Mouse (Mus musculus): ENCODE results near the gene Cops2. TPM values are rescaled to one million over a fixed set of nuclear protein-coding genes. Genes with fewer than 3 reads are reported as not detected.

Cops2 gene
- polyA plus RNA-seq, 1 experiment from 2014 or later = 63.6 TPM

DNA sequence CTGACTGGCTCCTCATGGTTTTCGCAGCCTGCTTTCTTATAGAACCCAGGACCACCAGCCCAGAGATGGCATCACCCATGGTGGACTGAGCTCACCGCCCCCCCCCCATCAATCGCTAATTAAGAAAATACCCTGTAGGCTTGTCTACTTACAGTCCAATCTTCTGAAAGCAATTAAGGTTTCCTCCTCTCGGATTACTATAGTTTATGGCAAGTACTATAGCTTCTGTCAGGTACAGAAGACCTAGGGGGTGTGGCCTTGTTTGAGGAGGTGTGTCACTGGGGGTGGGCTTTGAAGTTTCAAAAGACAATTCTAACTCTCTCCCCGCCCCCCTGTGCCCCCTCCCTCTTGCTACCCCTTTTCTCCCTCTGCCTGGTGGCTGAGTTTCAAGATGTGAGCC lies 69.7 kb downstream of the Cops2 start:
- Histone ChIP-seq H3K4me1 (replicated peaks; ENCODE audit: control insufficient read depth, insufficient read depth, low read length) (no peaks in the 10 kb centered on the region), H3K9ac (replicated peaks; ENCODE audit: low read depth, low read length) (no peak overlapping the region), H3K4me3 (replicated peaks; ENCODE audit: low read length) (no peak overlapping the region), H3K4me2 (ENCODE audit: low read length) (no peak overlapping the region), H3K27me3 (replicated peaks; ENCODE audit: control insufficient read depth, insufficient read depth, low read length) (no peaks in the 10 kb centered on the region), H3K9me3 (ENCODE audit: control insufficient read depth, low read length) (no peaks in the 10 kb centered on the region), H3K27ac (ENCODE audit: low read length) (no peak overlapping the region), H3K36me3 (ENCODE audit: control insufficient read depth, insufficient read depth) (no peaks in the 10 kb centered on the region)
- no peak for ATAC-seq
- 81% methylated on average over 4 of the region's 5 CpGs for WGBS

DNA sequence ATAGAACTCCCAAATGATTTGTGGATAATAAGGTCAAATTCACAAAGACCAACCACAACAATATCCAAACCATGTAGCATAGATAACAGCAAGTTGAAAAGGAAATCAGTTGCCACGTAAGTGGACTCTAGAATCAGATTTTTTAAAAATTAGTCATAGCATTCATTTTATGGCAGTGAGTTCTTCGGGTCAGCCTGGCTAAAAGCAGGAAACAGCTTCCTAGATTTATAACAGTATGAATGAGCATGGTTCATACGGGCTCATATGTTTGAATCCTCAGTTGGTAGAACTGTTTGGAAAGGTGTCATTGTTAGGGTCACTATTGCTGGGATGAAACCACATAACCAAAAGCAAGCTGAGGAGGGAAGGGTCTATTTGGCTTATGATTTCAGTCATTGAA lies 70.2 kb downstream of the Cops2 start:
- no peaks in the 10 kb centered on the region for H3K36me3 ChIP-seq (ENCODE audit: control insufficient read depth, insufficient read depth)
- H3K27me3 ChIP-seq (replicated peaks; ENCODE audit: control insufficient read depth, insufficient read depth, low read length) = no peaks in the 10 kb centered on the region
- no peak overlapping the region for H3K9ac ChIP-seq (replicated peaks; ENCODE audit: low read depth, low read length)
- ATAC-seq = no peak
- H3K27ac ChIP-seq (ENCODE audit: low read length) = no peak overlapping the region
- H3K4me3 ChIP-seq (replicated peaks; ENCODE audit: low read length) = no peak overlapping the region
- no peaks in the 10 kb centered on the region for H3K4me1 ChIP-seq (replicated peaks; ENCODE audit: control insufficient read depth, insufficient read depth, low read length)
- no peak overlapping the region for H3K4me2 ChIP-seq (ENCODE audit: low read length)
- WGBS = 89% methylated on average over 3 of the region's 3 CpGs
- H3K9me3 ChIP-seq (ENCODE audit: control insufficient read depth, low read length) = no peaks in the 10 kb centered on the region

DNA sequence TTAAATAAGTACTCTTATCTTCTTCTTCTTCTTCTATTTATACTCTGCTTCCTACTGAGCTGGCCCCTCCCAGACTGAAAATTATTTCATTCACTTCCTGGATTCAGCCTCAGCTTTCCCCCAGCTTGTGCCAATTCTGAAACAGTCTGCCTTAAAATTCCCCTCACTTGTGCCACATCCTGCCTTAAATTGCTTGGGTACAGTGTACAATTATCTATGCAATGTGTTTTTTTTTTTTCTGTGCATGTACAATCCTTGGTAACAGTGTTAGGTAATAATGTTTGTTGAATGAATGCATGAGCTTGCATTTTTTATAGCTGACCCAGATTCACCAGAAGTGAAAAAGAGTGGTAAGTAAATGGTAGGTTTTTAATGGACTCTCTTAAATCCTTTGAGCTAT lies 70.6 kb downstream of the Cops2 start:
- H3K27me3 ChIP-seq (replicated peaks; ENCODE audit: control insufficient read depth, insufficient read depth, low read length) = no peaks in the 10 kb centered on the region
- no peak overlapping the region for H3K4me2 ChIP-seq (ENCODE audit: low read length)
- H3K9ac ChIP-seq (replicated peaks; ENCODE audit: low read depth, low read length) = no peak overlapping the region
- no peak overlapping the region for H3K27ac ChIP-seq (ENCODE audit: low read length)
- no peaks in the 10 kb centered on the region for H3K9me3 ChIP-seq (ENCODE audit: control insufficient read depth, low read length)
- no peaks in the 10 kb centered on the region for H3K36me3 ChIP-seq (ENCODE audit: control insufficient read depth, insufficient read depth)
- peaks cover under 1% of the 10 kb centered on the region for H3K4me1 ChIP-seq (replicated peaks; ENCODE audit: control insufficient read depth, insufficient read depth, low read length)
- ATAC-seq = no peak
- no peak overlapping the region for H3K4me3 ChIP-seq (replicated peaks; ENCODE audit: low read length)

DNA sequence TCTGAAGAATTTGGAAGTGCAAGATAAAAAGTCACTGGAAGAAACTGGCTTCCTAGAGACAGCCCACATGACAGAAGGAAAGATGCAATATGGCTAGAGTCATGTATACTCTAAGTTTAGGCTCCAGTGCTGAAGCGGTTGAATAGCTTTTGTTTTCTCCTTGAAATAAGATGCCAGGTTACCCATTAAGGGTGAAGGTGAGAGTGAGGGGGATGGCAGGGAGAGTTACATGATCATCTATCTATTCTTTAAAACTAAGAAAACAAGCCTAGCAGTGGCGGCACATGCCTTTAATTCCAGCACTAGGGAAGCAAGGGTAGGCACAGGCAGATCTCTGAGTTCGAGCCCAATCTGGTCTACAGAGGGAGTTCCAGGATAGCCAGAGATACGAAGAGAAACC lies 73.9 kb downstream of the Cops2 start:
- peaks cover 15% of the 10 kb centered on the region for H3K4me1 ChIP-seq (replicated peaks; ENCODE audit: control insufficient read depth, insufficient read depth, low read length)
- ATAC-seq = no peak
- H3K9ac ChIP-seq (replicated peaks; ENCODE audit: low read depth, low read length) = no peak overlapping the region
- H3K27me3 ChIP-seq (replicated peaks; ENCODE audit: control insufficient read depth, insufficient read depth, low read length) = no peaks in the 10 kb centered on the region
- H3K27ac ChIP-seq (ENCODE audit: low read length) = no peak overlapping the region
- H3K9me3 ChIP-seq (ENCODE audit: control insufficient read depth, low read length) = no peaks in the 10 kb centered on the region
- no peaks in the 10 kb centered on the region for H3K36me3 ChIP-seq (ENCODE audit: control insufficient read depth, insufficient read depth)
- no peak overlapping the region for H3K4me2 ChIP-seq (ENCODE audit: low read length)
- no peak overlapping the region for H3K4me3 ChIP-seq (replicated peaks; ENCODE audit: low read length)
- 72% methylated on average over 4 of the region's 4 CpGs for WGBS

DNA sequence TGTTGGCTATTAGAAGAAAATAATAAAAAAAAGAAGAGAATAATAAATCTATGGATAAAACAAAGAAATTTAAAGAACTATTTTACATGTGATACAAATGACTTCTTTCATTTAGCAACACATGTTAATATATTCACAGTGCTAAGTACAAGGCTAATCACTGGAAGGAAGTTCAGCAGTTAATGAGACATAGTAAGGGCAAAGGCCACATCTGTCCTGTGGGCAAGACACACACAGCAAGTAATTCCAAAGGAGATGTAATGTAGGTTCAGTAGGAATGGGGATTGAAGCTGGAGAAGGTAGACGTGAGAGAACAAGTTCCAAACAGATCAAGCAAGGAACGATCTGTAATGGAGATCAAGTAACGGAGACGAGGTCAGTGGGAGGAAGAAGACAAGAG lies 74.5 kb downstream of the Cops2 start:
- Histone ChIP-seq H3K27me3 (replicated peaks; ENCODE audit: control insufficient read depth, insufficient read depth, low read length) (no peaks in the 10 kb centered on the region), H3K4me3 (replicated peaks; ENCODE audit: low read length) (no peak overlapping the region)

DNA sequence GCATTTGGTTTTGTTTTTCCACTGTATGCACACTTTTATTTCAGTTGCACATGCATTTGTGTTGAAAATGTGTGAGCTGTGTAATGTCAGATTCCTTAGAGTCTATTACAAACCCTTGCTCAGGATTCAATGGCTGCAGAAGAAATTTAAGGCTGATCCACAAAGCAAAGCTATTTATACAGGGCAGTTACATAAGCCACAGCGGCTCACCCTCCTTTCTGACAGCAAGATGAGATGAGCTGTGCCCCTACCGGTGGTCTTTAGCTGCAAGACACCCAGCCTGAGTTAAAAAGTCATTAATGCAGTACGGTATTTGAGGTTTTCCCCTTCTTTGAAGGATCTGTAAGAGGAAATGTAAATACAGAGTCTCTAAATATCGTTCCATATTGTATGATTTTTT lies 75.1 kb downstream of the Cops2 start:
- Histone ChIP-seq H3K27ac (ENCODE audit: low read length) (no peak overlapping the region), H3K9ac (replicated peaks; ENCODE audit: low read depth, low read length) (no peak overlapping the region)
- 64% methylated on average over 4 of the region's 4 CpGs for WGBS

More for the DNA sequence above, 74.5 kb downstream of the Cops2 start:
- Histone ChIP-seq H3K9ac (replicated peaks; ENCODE audit: low read depth, low read length) (no peak overlapping the region), H3K27ac (ENCODE audit: low read length) (no peak overlapping the region), H3K9me3 (ENCODE audit: control insufficient read depth, low read length) (no peaks in the 10 kb centered on the region), H3K36me3 (ENCODE audit: control insufficient read depth, insufficient read depth) (no peaks in the 10 kb centered on the region), H3K4me1 (replicated peaks; ENCODE audit: control insufficient read depth, insufficient read depth, low read length) (peaks cover 15% of the 10 kb centered on the region), H3K4me2 (ENCODE audit: low read length) (no peak overlapping the region)
- WGBS = 73% methylated on average over 4 of the region's 4 CpGs
- ATAC-seq = no peak

DNA sequence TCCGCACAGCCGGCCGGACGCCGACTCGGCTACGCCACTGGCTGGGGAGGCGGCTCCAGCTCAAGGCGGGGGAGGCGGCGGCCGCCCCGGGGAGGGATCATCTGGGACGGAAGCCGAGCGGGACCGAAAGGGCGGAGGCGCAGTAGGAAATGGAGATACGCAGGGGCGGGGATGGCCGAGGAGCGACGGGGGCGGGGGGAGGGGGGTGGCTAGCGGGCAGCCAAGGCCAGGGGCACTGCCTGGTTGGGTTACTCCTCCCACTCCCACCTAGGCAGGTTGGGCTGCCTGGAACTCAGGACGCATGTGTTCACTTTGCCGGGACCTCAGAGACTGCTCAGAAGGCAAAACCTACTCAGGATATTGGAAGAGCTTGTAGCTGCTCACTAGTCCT lies 76.2 kb downstream of the Cops2 start, which contains the start of gene Secisbp2l:
TSS of gene Secisbp2l (minus strand) at position 152 of the 391 bp plus-strand sequence.
- ATAC-seq = peak; percentile 97
- Histone ChIP-seq H3K4me2 (ENCODE audit: low read length) (peak within 1 kb of the TSS; percentile 65), H3K27me3 (replicated peaks; ENCODE audit: control insufficient read depth, insufficient read depth, low read length) (no peaks in the 10 kb centered on the region), H3K4me3 (replicated peaks; ENCODE audit: low read length) (peak within 1 kb of the TSS; percentile 81), H3K36me3 (ENCODE audit: control insufficient read depth, insufficient read depth) (no peaks in the 10 kb centered on the region), H3K9ac (replicated peaks; ENCODE audit: low read depth, low read length) (peak within 1 kb of the TSS; percentile 90), H3K4me1 (replicated peaks; ENCODE audit: control insufficient read depth, insufficient read depth, low read length) (peaks cover 15% of the 10 kb centered on the region), H3K27ac (ENCODE audit: low read length) (peak within 1 kb of the TSS; percentile 60), H3K9me3 (ENCODE audit: control insufficient read depth, low read length) (no peaks in the 10 kb centered on the region)
- under 1% methylated on average over 27 of the region's 28 CpGs for WGBS

More for the DNA sequence above, 75.1 kb downstream of the Cops2 start:
- Histone ChIP-seq H3K4me2 (ENCODE audit: low read length) (no peak overlapping the region), H3K4me3 (replicated peaks; ENCODE audit: low read length) (no peak overlapping the region), H3K4me1 (replicated peaks; ENCODE audit: control insufficient read depth, insufficient read depth, low read length) (peaks cover 15% of the 10 kb centered on the region), H3K36me3 (ENCODE audit: control insufficient read depth, insufficient read depth) (no peaks in the 10 kb centered on the region), H3K27me3 (replicated peaks; ENCODE audit: control insufficient read depth, insufficient read depth, low read length) (no peaks in the 10 kb centered on the region), H3K9me3 (ENCODE audit: control insufficient read depth, low read length) (no peaks in the 10 kb centered on the region)
- ATAC-seq = no peak

DNA sequence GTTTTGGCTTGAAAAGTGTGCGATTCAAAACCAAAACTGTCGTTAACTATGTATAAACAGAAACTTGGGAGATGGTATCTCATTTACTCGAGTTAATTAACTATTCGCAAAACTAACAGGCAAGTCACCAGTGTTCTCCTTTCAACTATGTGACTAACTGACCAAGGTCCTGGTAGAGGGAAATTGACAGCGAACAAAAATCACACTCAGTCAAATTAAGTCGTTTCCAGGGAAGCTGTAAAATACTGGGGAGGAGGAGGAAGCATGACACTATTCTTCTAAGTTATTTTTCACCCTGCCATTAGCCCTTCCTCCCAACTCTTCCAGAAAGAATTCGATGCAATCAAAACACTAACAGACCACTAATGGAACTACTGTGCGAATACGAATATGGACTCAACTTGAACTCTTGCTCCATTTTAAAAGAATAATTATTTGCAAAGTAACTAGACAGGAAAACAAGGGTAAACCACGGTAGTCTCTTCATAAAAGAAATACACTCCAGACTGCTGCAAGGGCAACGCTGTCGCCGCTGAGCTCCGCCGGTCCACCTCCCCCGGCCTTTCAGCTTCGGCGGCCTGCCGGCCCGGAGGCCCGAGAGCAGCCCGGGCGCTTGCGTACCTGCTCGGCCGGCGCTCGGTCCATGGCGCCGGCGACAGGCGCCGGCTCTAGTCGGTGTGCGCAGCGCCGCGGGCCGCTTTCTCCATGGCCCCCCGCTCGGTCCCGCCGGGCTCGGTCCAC lies 76.8 kb downstream of the Cops2 start:
- H3K4me1 ChIP-seq (replicated peaks; ENCODE audit: control insufficient read depth, insufficient read depth, low read length) = peaks cover 15% of the 10 kb centered on the region
- peak overlapping the region; percentile 65 for H3K4me2 ChIP-seq (ENCODE audit: low read length)
- H3K36me3 ChIP-seq (ENCODE audit: control insufficient read depth, insufficient read depth) = no peaks in the 10 kb centered on the region
- no peaks in the 10 kb centered on the region for H3K27me3 ChIP-seq (replicated peaks; ENCODE audit: control insufficient read depth, insufficient read depth, low read length)
- peak overlapping the region; percentile 81 for H3K4me3 ChIP-seq (replicated peaks; ENCODE audit: low read length)
- H3K27ac ChIP-seq (ENCODE audit: low read length) = peak overlapping the region; percentile 60
- WGBS = 2% methylated on average over 44 of the region's 44 CpGs
- ATAC-seq = peak; percentile 5; the same call in 1 of the 2 replicates
- H3K9ac ChIP-seq (replicated peaks; ENCODE audit: low read depth, low read length) = peak overlapping the region; percentile 90
- H3K9me3 ChIP-seq (ENCODE audit: control insufficient read depth, low read length) = no peaks in the 10 kb centered on the region

DNA sequence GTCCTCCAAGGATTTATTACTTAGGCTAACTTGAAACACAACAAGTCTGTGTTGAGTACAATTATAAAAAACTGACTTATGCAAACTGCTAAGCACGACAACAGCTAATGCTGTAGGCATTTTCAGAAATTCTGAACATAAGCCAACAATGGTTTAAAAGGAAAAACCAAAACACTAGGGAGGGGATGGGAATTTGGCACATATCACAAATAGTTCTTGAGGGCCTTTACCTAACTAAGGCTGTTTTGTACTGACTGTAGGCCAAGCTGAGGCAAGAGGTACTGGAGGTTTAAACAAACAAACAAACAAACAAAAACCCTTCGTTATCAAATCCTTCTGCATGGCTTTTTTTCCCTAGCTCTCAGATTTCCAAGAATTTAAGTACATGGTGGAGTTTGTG lies 77.9 kb downstream of the Cops2 start:
- no peak overlapping the region for H3K4me3 ChIP-seq (replicated peaks; ENCODE audit: low read length)
- H3K4me1 ChIP-seq (replicated peaks; ENCODE audit: control insufficient read depth, insufficient read depth, low read length) = peaks cover 15% of the 10 kb centered on the region
- WGBS = 65% methylated on average over 2 of the region's 2 CpGs
- H3K9me3 ChIP-seq (ENCODE audit: control insufficient read depth, low read length) = no peaks in the 10 kb centered on the region
- ATAC-seq = no peak
- no peaks in the 10 kb centered on the region for H3K36me3 ChIP-seq (ENCODE audit: control insufficient read depth, insufficient read depth)
- H3K9ac ChIP-seq (replicated peaks; ENCODE audit: low read depth, low read length) = no peak overlapping the region
- H3K4me2 ChIP-seq (ENCODE audit: low read length) = peak overlapping the region; percentile 65; the same call in 1 of the 2 replicates
- no peak overlapping the region for H3K27ac ChIP-seq (ENCODE audit: low read length)
- H3K27me3 ChIP-seq (replicated peaks; ENCODE audit: control insufficient read depth, insufficient read depth, low read length) = no peaks in the 10 kb centered on the region

Data from forebrain, embryonic 16.5 days (tissue).